Mouse (Mus musculus) heart, embryonic 14.5 days (tissue): Measurements from ENCODE around the gene Uchl1. TPM values are rescaled to one million over a fixed set of nuclear protein-coding genes. Genes with fewer than 3 reads are reported as not detected.
A peak's percentile ranks its signal among the peaks of the same experiment; 100 is the strongest.

ENCODE experiments used
- ATAC-seq: fragments of 200-750 bp; cut with Nextera tagmentation; 2 replicates; pipeline ENCODE4 v1.8.0; 2017; ENCODE audit warnings: low read depth, moderate TSS enrichment; ENCODE audit not compliant: insufficient number of reproducible peaks, insufficient read depth, low FRiP score
- H3K27ac ChIP-seq, 2 experiments: fragments of 200-500 bp in 1 of 2; fragments of 300-500 bp in 1 of 2; sonication (generic) in 1 of 2; replicated peaks in 1 of 2; 2 replicates each; pipeline ENCODE4 v1.5.1; 2012 to 2014; ENCODE audit warnings: low read depth in 2 of 2, low read length in 2 of 2, control low read depth in 1 of 2, mild to moderate bottlenecking in 1 of 2, mixed read lengths in 1 of 2; ENCODE audit not compliant: control insufficient read depth in 1 of 2, insufficient read depth in 1 of 2
- H3K27me3 ChIP-seq: fragments of 300-500 bp; sonication (generic); 2 replicates; pipeline ENCODE4 v1.6.1; 2014; ENCODE audit warnings: mild to moderate bottlenecking, low read length, control low read depth; ENCODE audit not compliant: control insufficient read depth, insufficient read depth
- H3K36me3 ChIP-seq: fragments of 300-500 bp; sonication (generic); 2 replicates; pipeline ENCODE4 v1.6.1; 2014; ENCODE audit warnings: mild to moderate bottlenecking, control low read depth, low read length, mixed read lengths; ENCODE audit not compliant: control insufficient read depth, insufficient read depth
- H3K4me1 ChIP-seq, 2 experiments: fragments of 200-500 bp in 1 of 2; fragments of 300-500 bp in 1 of 2; sonication (generic) in 1 of 2; 2 replicates each; pipeline ENCODE4 v1.6.1; 2012 to 2014; ENCODE audit warnings: low read length in 2 of 2, control low read depth in 1 of 2, mixed read lengths in 1 of 2; ENCODE audit not compliant: control insufficient read depth in 2 of 2, insufficient read depth in 2 of 2
- H3K4me2 ChIP-seq: fragments of 300-500 bp; sonication (generic); 2 replicates; pipeline ENCODE4 v1.6.1; 2014; ENCODE audit warnings: mild to moderate bottlenecking, low read length
- H3K4me3 ChIP-seq, 2 experiments: fragments of 200-500 bp in 1 of 2; fragments of 300-500 bp in 1 of 2; sonication (generic) in 1 of 2; 2 replicates each; pipeline ENCODE4 v1.5.1; 2012 to 2014; ENCODE audit warnings: low read length in 2 of 2, mild to moderate bottlenecking in 2 of 2, control low read depth in 1 of 2, low read depth in 1 of 2, moderate library complexity in 1 of 2; ENCODE audit not compliant: control insufficient read depth in 1 of 2, insufficient read depth in 1 of 2
- H3K9ac ChIP-seq: fragments of 300-500 bp; sonication (generic); 2 replicates; pipeline ENCODE4 v1.6.1; 2014; ENCODE audit warnings: mild to moderate bottlenecking, low read length
- H3K9me3 ChIP-seq: fragments of 300-500 bp; sonication (generic); 2 replicates; pipeline ENCODE4 v1.6.1; 2016; ENCODE audit warnings: low read length, control low read depth; ENCODE audit not compliant: control insufficient read depth
- WGBS: fragments of 180-500 bp; shearing (Covaris S2); extraction: QIAGEN DNeasy Blood & Tissue Kit; methylation state at CpG from one replicate; pipeline ENCODE4 v1.1.7; 2014; 5-methylcytosine and 5-hydroxymethylcytosine counted together
- polyA plus RNA-seq: library from polyadenylated mRNA; unstranded; fragments of >200 nt; fragmentation: Nextera tagmentation; extraction: Ambion mirVana; gene quantifications from 2 replicates; pipeline ENCODE4 v1.2.1, GENCODE M21; 2014

The Uchl1 gene
- polyA plus RNA-seq, 1 experiment from 2014 or later, result 147 TPM

GRCm38 (mm10) chr5:66688286-66688685 is 12.4 kb downstream of the Uchl1 start:
- no peak overlapping the region for H3K27ac ChIP-seq
- WGBS, result 80% methylated on average over 5 of the region's 5 CpGs
- H3K36me3 ChIP-seq, result peaks cover 39% of the 10 kb centered on the region
- ATAC-seq, result no peak
- no peaks in the 10 kb centered on the region for H3K9me3 ChIP-seq
- H3K4me1 ChIP-seq, result no peaks in the 10 kb centered on the region
- H3K4me3 ChIP-seq, result no peak overlapping the region
- no peak overlapping the region for H3K9ac ChIP-seq
- H3K27me3 ChIP-seq, result no peaks in the 10 kb centered on the region
- H3K4me2 ChIP-seq, result no peak overlapping the region

DNA sequence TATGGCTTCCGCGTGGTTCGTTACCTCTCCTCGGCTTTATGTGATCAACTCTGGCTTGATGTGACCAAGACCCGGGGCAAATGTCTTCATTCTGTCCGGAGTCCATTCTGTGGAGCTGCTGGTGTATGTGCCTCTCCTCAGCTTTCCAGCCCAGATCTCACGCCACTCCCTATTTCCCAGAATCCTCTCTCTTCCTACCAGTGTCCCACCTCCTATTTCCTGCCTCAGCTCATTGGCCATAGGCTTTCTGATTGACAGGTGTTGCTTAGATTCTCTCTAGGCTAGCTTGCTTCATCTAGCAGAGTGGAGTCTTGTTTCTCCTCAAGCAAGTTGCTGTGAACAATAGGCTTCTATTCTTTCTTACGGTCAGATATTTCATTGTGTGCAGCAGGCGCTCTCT is 13.9 kb downstream of the Uchl1 start:
- Histone ChIP-seq H3K36me3 (peaks cover 24% of the 10 kb centered on the region), H3K27me3 (no peaks in the 10 kb centered on the region), H3K9me3 (no peaks in the 10 kb centered on the region), H3K9ac (no peak overlapping the region), H3K4me2 (no peak overlapping the region), H3K27ac (no peak overlapping the region), H3K4me1 (no peaks in the 10 kb centered on the region), H3K4me3 (no peak overlapping the region)
- 86% methylated on average over 9 of the region's 9 CpGs for WGBS
- no peak for ATAC-seq

GRCm38 (mm10) chr5:66693231-66693630 is 17.3 kb downstream of the Uchl1 start:
- no peak overlapping the region for H3K27ac ChIP-seq

DNA sequence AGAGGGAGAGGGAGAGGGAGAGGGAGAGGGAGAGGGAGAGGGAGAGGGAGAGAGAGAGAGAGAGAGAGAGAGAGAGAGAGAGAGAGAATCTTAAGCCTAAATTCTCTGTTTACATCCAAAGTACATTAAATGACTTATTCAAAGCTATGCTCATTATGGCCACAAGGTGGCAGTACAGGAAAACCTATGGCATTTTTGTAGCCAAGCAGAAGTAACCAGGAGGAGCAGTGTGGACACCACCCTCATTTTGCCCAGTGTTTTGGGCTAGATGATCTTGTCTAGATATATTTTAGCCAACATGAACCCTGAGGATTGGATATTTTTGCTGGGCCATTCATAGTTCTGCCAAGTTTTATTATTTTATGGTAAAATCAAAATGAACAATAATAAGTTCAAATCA is 21.2 kb downstream of the Uchl1 start:
- no peak overlapping the region for H3K4me2 ChIP-seq
- H3K4me1 ChIP-seq, result peaks cover 0 to 3% of the 10 kb centered on the region in 2 experiments; a peak in 1 of 4 replicates
- no peak for ATAC-seq
- peaks cover 34% of the 10 kb centered on the region for H3K27me3 ChIP-seq
- H3K9ac ChIP-seq, result no peak overlapping the region
- H3K27ac ChIP-seq, result no peak overlapping the region
- no peaks in the 10 kb centered on the region for H3K36me3 ChIP-seq
- no peaks in the 10 kb centered on the region for H3K9me3 ChIP-seq
- no peak overlapping the region for H3K4me3 ChIP-seq

More at GRCm38 (mm10) chr5:66693231-66693630, 17.3 kb downstream of the Uchl1 start:
- no peak for ATAC-seq
- Histone ChIP-seq H3K27me3 (peaks cover 14% of the 10 kb centered on the region), H3K9me3 (no peaks in the 10 kb centered on the region), H3K36me3 (no peaks in the 10 kb centered on the region), H3K4me3 (no peak overlapping the region), H3K9ac (no peak overlapping the region), H3K4me1 (no peaks in the 10 kb centered on the region), H3K4me2 (no peak overlapping the region)
- WGBS, result 75% methylated on average over 4 of the region's 4 CpGs

DNA sequence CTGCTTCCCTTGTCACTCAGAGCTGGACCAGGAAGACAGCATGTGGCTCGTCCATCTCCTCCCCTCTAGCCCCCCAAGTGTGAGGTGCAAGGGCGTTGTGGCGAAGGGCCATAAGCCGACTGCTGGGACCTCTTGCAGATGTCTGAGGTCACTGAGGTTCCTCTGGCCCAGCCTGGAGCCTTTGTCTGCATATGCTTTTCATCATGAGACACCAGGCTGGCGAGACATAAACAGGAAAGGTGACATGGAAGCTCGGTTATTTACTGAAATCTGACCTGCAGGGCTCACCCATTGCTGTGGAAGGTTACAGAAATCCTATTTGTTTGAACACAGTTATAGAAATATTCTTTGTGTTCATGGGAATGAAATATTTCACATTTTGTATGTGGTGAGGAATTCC is 24.0 kb downstream of the Uchl1 start:
- Histone ChIP-seq H3K36me3 (no peaks in the 10 kb centered on the region), H3K27ac (no peak overlapping the region), H3K4me2 (no peak overlapping the region), H3K4me1 (peaks cover 7 to 15% of the 10 kb centered on the region in 2 experiments), H3K27me3 (peaks cover 50% of the 10 kb centered on the region), H3K9me3 (no peaks in the 10 kb centered on the region), H3K9ac (no peak overlapping the region), H3K4me3 (no peak overlapping the region)
- ATAC-seq, result no peak
- WGBS, result 52% methylated on average over 6 of the region's 6 CpGs

- 87% methylated on average over 4 of the region's 4 CpGs for WGBS
- Histone ChIP-seq H3K27ac (no peak overlapping the region), H3K9ac (no peak overlapping the region), H3K27me3 (peaks cover 60% of the 10 kb centered on the region), H3K36me3 (no peaks in the 10 kb centered on the region), H3K4me3 (no peak overlapping the region), H3K4me2 (no peak overlapping the region), H3K9me3 (no peaks in the 10 kb centered on the region), H3K4me1 (peaks cover 7 to 15% of the 10 kb centered on the region in 2 experiments)
- no peak for ATAC-seq
Observed at GRCm38 (mm10) chr5:66701951-66702350, 26.1 kb downstream of the Uchl1 start.

DNA sequence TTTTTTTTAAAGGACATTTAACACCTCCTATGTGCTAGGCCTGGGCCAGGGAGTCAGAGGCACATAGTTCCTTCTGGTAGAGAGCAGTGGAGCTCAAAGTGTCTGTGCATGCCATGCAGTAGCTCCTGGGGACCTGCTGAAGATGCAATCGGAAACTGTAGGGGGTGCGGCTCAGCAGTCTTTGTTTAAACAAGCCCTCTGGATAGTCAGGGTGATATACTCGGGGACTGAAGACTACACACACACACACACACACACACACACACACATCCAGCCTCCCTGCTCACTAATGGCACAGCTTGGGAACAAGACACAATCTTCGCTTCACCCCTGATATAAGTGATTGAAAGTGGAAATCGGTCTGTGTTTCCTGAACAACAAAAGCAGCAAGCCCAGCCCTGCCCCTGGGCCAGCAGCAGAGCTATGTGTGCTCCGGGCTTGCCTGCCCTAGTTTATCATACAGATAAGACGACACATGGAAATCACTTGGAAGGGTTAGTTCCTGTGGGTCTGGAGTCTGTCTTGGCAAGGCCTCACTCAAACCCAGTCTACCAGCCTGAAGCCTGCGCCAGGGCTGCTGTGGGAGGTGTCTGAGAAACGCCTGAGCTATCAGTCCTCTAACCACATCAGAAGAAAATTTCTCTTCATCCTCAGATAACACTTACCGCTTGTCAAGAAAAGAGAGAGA is 27.6 kb downstream of the Uchl1 start:
- WGBS, result 3% methylated on average over 10 of the region's 10 CpGs
- Histone ChIP-seq H3K27me3 (peaks cover 66% of the 10 kb centered on the region), H3K9ac (peak overlapping the region; percentile 21; the same call in 1 of the 2 replicates), H3K4me3 (no peak overlapping the region), H3K27ac (0 out of 4 replicates have a peak overlapping the region, but pooled peaks of 1 of the 2 experiments have one; percentile 30), H3K4me1 (peaks cover 7 to 15% of the 10 kb centered on the region in 2 experiments), H3K36me3 (no peaks in the 10 kb centered on the region), H3K9me3 (no peaks in the 10 kb centered on the region), H3K4me2 (peak overlapping the region; percentile 31; the same call in 1 of the 2 replicates)
- ATAC-seq, result peak; percentile 82

GRCm38 (mm10) chr5:66707859-66708258 is 32.0 kb downstream of the Uchl1 start:
- Histone ChIP-seq H3K27me3 (peaks cover 67% of the 10 kb centered on the region), H3K9me3 (no peaks in the 10 kb centered on the region)

More at GRCm38 (mm10) chr5:66707859-66708258, 32.0 kb downstream of the Uchl1 start:
- Histone ChIP-seq H3K4me1 (peaks cover 4 to 13% of the 10 kb centered on the region in 2 experiments), H3K27ac (no peak overlapping the region), H3K4me3 (no peak overlapping the region), H3K9ac (no peak overlapping the region), H3K4me2 (no peak overlapping the region), H3K36me3 (no peaks in the 10 kb centered on the region)
- no peak for ATAC-seq
- 73% methylated on average over 5 of the region's 5 CpGs for WGBS
